Mouse (Mus musculus): Measurements from ENCODE around the gene Nbas. TPM values are rescaled to one million over a fixed set of nuclear protein-coding genes. Genes with fewer than 3 reads are reported as not detected.

Gene Nbas
- polyA plus RNA-seq, 1 experiment from 2014 or later, result 17.5 TPM

DNA sequence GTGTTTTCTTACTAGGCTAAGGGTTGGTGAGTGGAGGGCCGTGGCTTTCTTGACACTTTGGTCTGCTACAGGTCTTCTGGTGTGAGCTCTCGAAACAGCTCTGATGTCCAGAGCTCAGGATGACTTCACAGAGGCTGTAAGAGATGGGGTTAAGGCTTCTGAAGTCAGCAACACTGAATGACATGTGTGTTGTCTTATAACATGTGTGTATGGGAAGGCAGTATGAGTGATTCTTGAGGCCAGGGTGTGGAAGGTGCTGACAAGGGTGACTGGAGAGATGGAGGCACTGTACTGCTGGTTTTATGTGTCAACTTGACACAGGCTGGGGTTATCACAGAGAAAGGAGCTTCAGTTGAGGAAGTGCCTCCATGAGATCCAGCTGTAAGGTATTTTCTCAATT is 338.1 kb downstream of the Nbas start:
- no peak for ATAC-seq (replicated peaks)
- H3K4me2 ChIP-seq, result no peak overlapping the region
- H3K4me3 ChIP-seq, result no peak overlapping the region
- no peaks in the 10 kb centered on the region for H3K27me3 ChIP-seq (replicated peaks)
- H3K4me1 ChIP-seq, result no peaks in the 10 kb centered on the region
- WGBS, result 84% methylated on average over 2 of the region's 2 CpGs
- no peaks in the 10 kb centered on the region for H3K36me3 ChIP-seq (replicated peaks)
- no peaks in the 10 kb centered on the region for H3K9me3 ChIP-seq
- H3K9ac ChIP-seq, result no peak overlapping the region
- no peak overlapping the region for H3K27ac ChIP-seq

DNA sequence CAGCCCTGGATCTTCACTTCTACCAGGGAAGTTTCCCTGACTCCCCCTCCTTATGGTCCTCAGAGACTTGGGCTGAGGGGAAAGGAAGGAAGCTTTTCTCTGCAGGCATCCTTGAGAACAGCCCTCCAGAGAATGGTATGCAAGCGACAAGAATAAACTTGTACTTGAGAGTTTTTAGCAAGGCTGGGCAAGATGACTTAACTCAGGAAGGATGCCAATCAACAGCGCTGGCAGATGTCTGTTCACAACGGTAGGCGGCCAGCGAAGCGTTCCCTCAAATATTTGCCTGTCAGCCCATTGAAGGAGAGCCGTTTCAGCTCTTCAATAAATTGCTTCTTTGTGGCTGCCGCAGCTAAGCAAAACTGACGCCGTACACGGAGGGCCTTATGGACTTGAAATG is 340.1 kb downstream of the Nbas start:
- no peak overlapping the region for H3K4me2 ChIP-seq
- peaks cover 3% of the 10 kb centered on the region; the same call in 1 of the 2 replicates for H3K4me1 ChIP-seq
- no peak overlapping the region for H3K27ac ChIP-seq
- H3K4me3 ChIP-seq, result no peak overlapping the region
- no peak overlapping the region for H3K9ac ChIP-seq
- H3K9me3 ChIP-seq, result no peaks in the 10 kb centered on the region
- no peaks in the 10 kb centered on the region for H3K27me3 ChIP-seq (replicated peaks)
- H3K36me3 ChIP-seq (replicated peaks), result no peaks in the 10 kb centered on the region
- no peak for ATAC-seq (replicated peaks)
- 64% methylated on average over 11 of the region's 11 CpGs for WGBS

DNA sequence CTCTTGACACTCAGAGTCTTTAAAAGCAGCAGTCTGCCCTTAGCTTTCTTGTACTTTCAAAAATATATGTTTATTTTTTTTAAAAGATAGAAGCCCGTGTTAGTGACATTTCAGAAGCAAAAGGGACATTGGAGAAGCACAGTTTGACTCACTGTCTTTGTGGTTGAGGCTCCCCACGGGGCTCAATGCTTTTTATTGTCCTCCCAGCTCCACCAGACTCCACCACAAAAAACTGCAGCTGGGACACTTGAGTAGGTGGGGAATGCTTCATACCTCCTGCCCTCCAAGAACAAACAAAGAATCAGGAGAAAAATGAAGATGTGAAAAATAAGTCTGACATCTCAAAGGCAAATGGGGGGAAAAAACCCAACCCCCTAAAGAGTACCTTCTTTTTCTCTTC is 344.1 kb downstream of the Nbas start:
- 9% methylated on average over 2 of the region's 2 CpGs for WGBS
- Histone ChIP-seq H3K27me3 (replicated peaks) (no peaks in the 10 kb centered on the region), H3K4me3 (no peak overlapping the region), H3K36me3 (replicated peaks) (no peaks in the 10 kb centered on the region), H3K4me1 (peaks cover 3% of the 10 kb centered on the region; the same call in 1 of the 2 replicates), H3K9ac (no peak overlapping the region), H3K9me3 (no peaks in the 10 kb centered on the region), H3K4me2 (no peak overlapping the region), H3K27ac (no peak overlapping the region)
- ATAC-seq (replicated peaks), result no peak

DNA sequence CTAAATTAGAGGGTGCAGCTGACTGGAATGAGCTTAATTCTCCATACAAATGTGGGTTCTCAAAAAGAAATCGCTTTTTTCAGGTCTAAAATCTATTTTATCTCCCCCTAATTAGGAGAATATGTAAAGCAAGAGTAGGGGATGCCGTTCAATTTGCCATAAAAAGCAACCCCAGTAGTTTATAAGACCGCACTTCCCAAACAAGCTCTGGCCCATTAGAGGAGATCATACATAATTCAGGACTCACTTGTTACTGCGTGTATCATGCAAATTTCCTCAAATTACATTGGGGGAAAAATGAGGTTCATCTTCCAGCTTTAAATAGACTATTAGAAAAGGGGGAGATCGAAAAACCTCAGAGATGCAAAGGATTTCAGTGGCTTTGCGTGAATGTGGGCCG is 346.7 kb downstream of the Nbas start:
- WGBS, result 73% methylated on average over 7 of the region's 7 CpGs
- H3K4me2 ChIP-seq, result no peak overlapping the region
- H3K36me3 ChIP-seq (replicated peaks), result no peaks in the 10 kb centered on the region
- H3K4me1 ChIP-seq, result peaks cover 3% of the 10 kb centered on the region; the same call in 1 of the 2 replicates
- no peak overlapping the region for H3K27ac ChIP-seq
- ATAC-seq (replicated peaks), result no peak
- no peak overlapping the region for H3K4me3 ChIP-seq
- H3K9ac ChIP-seq, result no peak overlapping the region
- H3K27me3 ChIP-seq (replicated peaks), result no peaks in the 10 kb centered on the region
- no peaks in the 10 kb centered on the region for H3K9me3 ChIP-seq

DNA sequence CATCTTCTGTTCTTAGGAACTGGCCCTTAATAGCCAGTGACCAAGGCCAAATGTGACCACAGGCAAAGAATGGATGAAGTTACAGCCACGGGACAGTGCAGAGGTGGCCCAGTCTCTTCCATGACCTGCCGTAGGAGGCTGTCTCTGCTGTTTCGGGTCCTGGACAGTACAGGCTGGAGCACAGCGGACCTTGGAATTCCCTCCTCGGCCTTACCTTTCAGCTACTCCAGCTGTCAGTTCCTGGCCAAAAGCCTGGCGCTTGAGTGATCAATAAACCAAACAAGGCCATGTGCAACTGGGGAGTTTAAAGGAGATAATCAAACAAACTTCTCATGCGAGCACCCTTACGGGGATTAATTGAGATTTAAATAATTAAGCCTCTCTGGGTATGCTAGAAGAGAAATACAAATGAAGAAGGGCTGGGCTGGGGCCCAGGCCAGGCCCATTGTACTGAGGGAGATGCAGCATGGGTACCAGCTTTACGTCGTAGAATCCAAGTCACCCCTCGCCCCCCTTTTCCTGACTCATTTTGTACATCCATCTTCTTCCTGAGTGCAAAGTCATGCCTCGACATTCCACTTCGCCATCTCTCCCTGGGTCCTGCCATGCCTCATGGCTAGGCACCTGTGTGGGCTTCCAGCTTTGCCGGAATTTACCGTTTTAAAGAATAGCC is 353.4 kb downstream of the Nbas start:
- 67% methylated on average over 15 of the region's 15 CpGs for WGBS
- 0 out of 2 replicates have a peak, but pooled peaks have one; percentile 45 for ATAC-seq (replicated peaks)
- no peaks in the 10 kb centered on the region for H3K4me1 ChIP-seq
- no peak overlapping the region for H3K4me3 ChIP-seq
- no peak overlapping the region for H3K27ac ChIP-seq
- H3K9ac ChIP-seq, result no peak overlapping the region
- H3K9me3 ChIP-seq, result no peaks in the 10 kb centered on the region
- H3K36me3 ChIP-seq (replicated peaks), result no peaks in the 10 kb centered on the region
- no peak overlapping the region for H3K4me2 ChIP-seq
- no peaks in the 10 kb centered on the region for H3K27me3 ChIP-seq (replicated peaks)

DNA sequence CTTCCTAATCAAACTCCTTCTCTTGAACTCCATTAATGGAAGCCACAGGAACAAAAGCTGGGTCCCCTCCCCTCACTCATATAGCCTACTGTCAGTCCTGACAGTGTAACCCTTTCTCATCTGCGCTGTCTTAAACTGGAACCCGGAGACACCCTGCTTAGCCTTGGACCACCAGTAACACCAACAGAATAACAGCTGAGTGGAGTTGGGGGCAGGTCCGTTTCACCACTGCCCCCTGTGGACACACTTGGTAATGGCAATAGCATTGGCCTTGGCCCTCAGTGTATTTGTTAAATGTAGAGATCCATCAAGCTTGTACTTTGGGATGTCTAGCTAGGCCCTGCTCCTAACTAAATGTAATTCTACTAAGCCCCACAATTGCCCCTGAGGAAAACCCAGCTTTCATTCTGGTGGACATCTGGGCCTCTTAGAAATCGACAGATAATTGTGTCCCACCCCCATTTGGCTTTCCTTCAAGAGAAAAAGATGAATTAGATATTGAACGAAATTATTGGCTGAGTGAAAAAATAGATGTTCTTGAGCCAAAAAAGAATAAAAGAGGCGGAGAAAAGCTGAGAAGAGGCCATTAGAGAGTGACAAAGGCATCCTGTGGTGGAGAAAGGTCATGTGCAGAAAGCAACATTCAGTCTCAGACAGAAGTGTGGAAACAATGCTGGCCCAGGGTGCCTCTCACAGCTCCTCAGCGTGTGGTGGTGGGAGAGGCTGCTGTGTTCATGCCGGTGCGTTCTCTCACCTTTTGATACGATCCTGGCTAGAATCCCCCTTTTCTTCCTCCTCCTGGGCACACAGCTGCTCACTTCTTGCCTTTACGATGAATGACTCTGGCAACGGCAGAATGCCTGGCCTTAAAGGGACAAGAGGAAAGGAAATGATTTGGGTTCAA is 358.1 kb downstream of the Nbas start:
- Histone ChIP-seq H3K4me1 (no peaks in the 10 kb centered on the region), H3K27me3 (replicated peaks) (no peaks in the 10 kb centered on the region), H3K27ac (no peak overlapping the region), H3K9me3 (no peaks in the 10 kb centered on the region), H3K9ac (no peak overlapping the region), H3K4me3 (no peak overlapping the region), H3K4me2 (no peak overlapping the region), H3K36me3 (replicated peaks) (no peaks in the 10 kb centered on the region)
- ATAC-seq (replicated peaks), result 0 out of 2 replicates have a peak, but pooled peaks have one; percentile 24
- WGBS, result 42% methylated on average over 12 of the region's 12 CpGs

Other genes with a start within 250 kb of the Nbas start
- 128 and 132 TPM in 2 replicates for gene Ddx1, start 19.9 kb upstream of the Nbas start, polyA plus RNA-seq (2015; fragmentation: Nextera tagmentation; extraction: Ambion mirVana)

All from midbrain, embryonic 15.5 days (tissue).